Mouse (Mus musculus) Muller cell, postnatal 12 days (primary cell): Measurements from ENCODE around the gene Slc22a14.

Experiments used
- DNase-seq: peaks from one replicate; pipeline ENCODE4 v3.0.0-alpha.2; 2015; ENCODE audit errors: inconsistent ontology term

The Slc22a14 gene

GRCm38 (mm10) chr9:119205756-119206155 lies 159.6 kb downstream of the Slc22a14 start:
- no peak for DNase-seq

DNA sequence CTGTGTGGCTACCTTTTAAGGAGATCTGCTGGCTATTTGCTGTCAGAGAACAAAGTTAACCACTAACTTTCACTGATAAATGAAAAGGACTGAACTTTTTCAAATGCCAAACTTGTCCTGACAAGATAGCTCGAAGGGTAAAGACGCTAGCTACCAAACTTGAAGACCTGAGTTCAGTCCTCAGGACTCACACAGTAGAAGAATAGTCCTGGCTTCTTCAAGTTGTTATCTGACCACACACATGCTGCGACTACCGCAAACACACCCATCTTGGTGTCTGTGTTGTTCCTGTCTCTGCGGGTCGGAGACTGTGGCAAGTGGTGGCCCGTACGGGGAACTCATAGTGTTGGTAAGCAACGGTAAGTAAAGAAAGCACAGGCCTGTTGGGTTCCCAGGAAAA lies 161.7 kb downstream of the Slc22a14 start:
- no peak for DNase-seq

- DNase-seq: no peak
Measured at GRCm38 (mm10) chr9:119201653-119202052, 163.7 kb downstream of the Slc22a14 start.

- peak; percentile 40 for DNase-seq
Measured at GRCm38 (mm10) chr9:119199151-119199861, 166.0 kb downstream of the Slc22a14 start.

- no peak for DNase-seq
Measured at GRCm38 (mm10) chr9:119192202-119192990, 173.0 kb downstream of the Slc22a14 start.

DNA sequence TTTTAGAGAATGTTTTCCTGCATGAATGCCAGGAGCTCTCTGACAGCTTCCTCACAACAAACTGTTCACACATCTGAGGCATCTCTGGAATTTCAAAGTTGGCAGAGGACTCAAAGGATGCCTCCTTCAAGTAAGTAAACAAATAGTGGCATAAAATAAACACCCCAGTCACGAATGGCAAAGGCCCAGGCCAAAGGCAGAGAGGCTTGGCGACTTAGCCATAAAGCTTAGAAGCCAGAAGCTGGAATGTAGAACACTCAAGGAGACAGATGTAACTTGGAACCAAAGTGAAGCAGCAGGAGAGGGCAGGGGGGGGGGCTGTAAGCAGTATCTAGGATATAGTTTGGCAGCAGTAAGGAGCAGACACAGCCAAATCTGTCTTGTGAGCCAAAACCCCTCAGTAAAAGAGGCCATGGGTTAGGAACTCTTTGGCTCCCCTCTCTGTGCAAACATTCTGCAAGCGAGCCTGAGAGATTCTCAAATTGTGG lies 184.1 kb downstream of the Slc22a14 start:
- peak; percentile 79 for DNase-seq

- DNase-seq: no peak
Measured at GRCm38 (mm10) chr9:119179292-119179691, 186.1 kb downstream of the Slc22a14 start.

- DNase-seq: no peak
Measured at GRCm38 (mm10) chr9:119167608-119168007, 197.7 kb downstream of the Slc22a14 start.

DNA sequence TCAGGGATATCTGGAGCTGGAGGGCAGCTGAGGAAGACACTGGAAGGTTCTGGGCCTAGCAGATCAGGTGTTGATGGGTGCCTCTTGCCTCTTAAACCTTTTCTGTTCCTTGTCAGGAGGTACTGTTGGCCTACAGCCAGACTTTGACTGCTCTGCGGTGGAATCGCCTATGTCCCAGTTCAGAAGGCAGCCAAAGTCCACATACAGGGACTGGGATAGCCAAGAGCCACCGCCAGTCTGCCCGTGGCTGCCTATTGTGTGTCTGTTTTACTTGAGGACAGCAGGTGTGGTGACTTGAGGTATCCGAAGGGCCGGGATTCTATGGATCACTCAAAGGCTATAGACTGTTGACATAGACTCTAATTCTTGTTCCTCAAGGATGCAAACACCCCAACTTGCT lies 199.8 kb downstream of the Slc22a14 start:
- no peak for DNase-seq

GRCm38 (mm10) chr9:119164743-119165142 lies 200.6 kb downstream of the Slc22a14 start:
- DNase-seq: no peak

GRCm38 (mm10) chr9:119160689-119161088 lies 204.7 kb downstream of the Slc22a14 start:
- no peak for DNase-seq

- DNase-seq: no peak
Measured at GRCm38 (mm10) chr9:119158861-119159260, 206.5 kb downstream of the Slc22a14 start, which contains the start of gene Gm47289. Gm47289 (plus strand) TSS chr9:119159161.

- peak; percentile 66 for DNase-seq
Measured at GRCm38 (mm10) chr9:119156278-119157201, 208.8 kb downstream of the Slc22a14 start, which contains the start of gene Acaa1b. Acaa1b (minus strand) TSS chr9:119157093.

GRCm38 (mm10) chr9:119155826-119156225 lies 209.5 kb downstream of the Slc22a14 start:
- peak; percentile 4 for DNase-seq

- DNase-seq: no peak
Measured at GRCm38 (mm10) chr9:119155416-119155815, 209.9 kb downstream of the Slc22a14 start.

DNA sequence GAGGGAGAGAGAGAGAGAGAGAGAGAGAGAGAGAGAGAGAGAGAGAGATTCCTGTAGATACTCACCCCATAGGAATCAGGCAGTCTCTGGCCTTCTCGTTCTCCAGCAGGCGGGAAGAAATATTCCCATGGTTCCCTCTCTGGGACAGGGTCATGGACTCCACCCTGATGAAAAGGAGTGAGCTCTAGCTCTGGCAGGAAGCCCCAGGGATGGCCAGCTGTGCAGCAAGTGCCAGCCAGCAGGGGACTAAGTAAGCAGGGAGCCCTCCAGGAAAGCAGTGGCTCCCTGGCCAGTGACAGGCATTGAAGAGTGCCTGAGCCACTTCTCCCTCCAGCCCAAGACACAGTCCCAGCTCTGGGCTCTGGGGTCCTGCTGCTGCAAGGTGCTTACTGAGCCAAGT lies 213.6 kb downstream of the Slc22a14 start:
- no peak for DNase-seq

GRCm38 (mm10) chr9:119149601-119150000 lies 215.8 kb downstream of the Slc22a14 start:
- DNase-seq: peak; percentile 52

DNA sequence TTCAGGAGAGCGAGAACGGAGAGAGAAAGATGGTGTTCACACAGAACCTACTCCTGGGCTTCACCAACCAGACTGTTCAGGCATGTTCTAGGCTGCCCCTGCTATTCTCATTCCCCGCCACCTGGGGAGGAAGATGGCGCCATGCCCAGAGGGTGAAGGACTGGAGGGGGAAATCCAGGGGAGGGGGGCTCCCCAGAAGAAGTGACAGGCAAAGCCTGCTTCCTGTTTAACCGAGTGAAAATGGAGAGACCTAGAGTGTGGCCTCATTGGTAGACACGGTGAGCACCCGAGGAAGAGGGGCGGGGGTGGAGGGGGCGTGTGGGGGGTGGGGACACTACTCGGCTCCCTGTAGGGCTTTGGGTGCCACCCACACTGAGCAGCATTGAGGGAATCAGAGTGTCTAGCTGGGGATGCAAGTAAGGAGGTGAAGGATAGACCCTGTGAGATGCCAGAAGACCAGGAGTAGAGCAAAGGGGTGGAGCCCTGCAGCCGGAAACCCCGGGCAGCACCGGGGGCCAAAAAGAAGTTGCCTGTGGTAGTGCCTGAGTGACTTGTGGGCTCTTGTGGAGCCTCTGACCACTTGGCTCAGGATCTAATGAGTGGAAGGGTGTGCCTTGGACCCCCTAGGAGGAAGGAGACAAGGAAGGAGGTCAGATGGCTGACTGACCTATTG lies 219.1 kb downstream of the Slc22a14 start:
- DNase-seq: no peak

- DNase-seq: no peak
Measured at GRCm38 (mm10) chr9:119145638-119146037, 219.7 kb downstream of the Slc22a14 start.

- no peak for DNase-seq
Measured at GRCm38 (mm10) chr9:119145137-119145536, 220.2 kb downstream of the Slc22a14 start.

DNA sequence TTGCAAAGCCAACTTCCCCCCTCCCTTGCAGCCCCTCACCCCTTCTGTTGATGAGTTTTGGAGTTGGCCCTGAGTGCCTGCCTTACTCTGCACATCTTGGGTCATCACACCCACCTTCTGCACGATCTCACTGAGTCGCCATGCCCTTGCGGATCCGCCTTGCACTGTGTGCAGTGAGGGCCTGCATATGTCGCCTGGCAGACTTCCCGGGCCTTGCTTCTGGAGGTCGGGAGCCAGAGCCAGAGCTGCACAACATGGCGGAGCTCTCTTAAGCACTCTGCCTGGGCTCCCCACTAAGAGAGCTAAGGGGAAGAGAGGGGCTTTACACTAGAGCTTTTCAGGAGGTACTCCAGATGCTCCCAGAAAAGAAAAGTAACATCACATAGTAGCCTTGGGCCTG lies 220.7 kb downstream of the Slc22a14 start:
- no peak for DNase-seq
